Mouse (Mus musculus): ENCODE measurements around the gene Relch.

The Relch gene

GRCm38 (mm10) chr1:105794670-105795069, 131.0 kb downstream of the Relch start:
- DNase-seq (ENCODE audit: low read depth, low spot score), result no peak

- no peak for DNase-seq (ENCODE audit: low read depth, low spot score)
Measured at GRCm38 (mm10) chr1:105795705-105796104, 132.0 kb downstream of the Relch start.

GRCm38 (mm10) chr1:105800570-105800969, 136.9 kb downstream of the Relch start:
- no peak for DNase-seq (ENCODE audit: low read depth, low spot score)

- no peak for DNase-seq (ENCODE audit: low read depth, low spot score)
Measured at GRCm38 (mm10) chr1:105801252-105801651, 137.6 kb downstream of the Relch start.

- no peak for DNase-seq (ENCODE audit: low read depth, low spot score)
Measured at GRCm38 (mm10) chr1:105802941-105803340, 139.3 kb downstream of the Relch start.

GRCm38 (mm10) chr1:105804285-105804684, 140.6 kb downstream of the Relch start:
- no peak for DNase-seq (ENCODE audit: low read depth, low spot score)

Data from forelimb bud, embryonic 11.5 days (tissue).